Mouse (Mus musculus): ENCODE data around the gene Tmem131. TPM values are rescaled to one million over a fixed set of nuclear protein-coding genes. Genes with fewer than 3 reads are reported as not detected.

Gene Tmem131
- total and polyA plus RNA-seq, 3 experiments: 13.0 to 30.0 (median 28.1) TPM

GRCm38 (mm10) chr1:36796711-36797110 lies 146.8 kb downstream of the Tmem131 start:
- no peak for DNase-seq
- no peaks in the 10 kb centered on the region for H3K4me1 ChIP-seq (ENCODE audit: control insufficient read depth, insufficient read depth, low read length)
- H3K9ac ChIP-seq (ENCODE audit: low read depth, low read length): no peak overlapping the region
- no peak overlapping the region for H3K4me3 ChIP-seq
- intact Hi-C loops (cut with DNase I): no loop called here
- no peaks in the 10 kb centered on the region for H3K36me3 ChIP-seq (ENCODE audit: control insufficient read depth, insufficient read depth, low read length)
- no peak overlapping the region for H3K27ac ChIP-seq
- no peak for TF ChIP-seq POLR2A (IDR thresholded peaks at IDR 0.05; ENCODE audit: insufficient read depth, low read depth, low read length)
- TF ChIP-seq CTCF (IDR thresholded peaks at IDR 0.05): no peak
- no peak for TF ChIP-seq EP300 (IDR thresholded peaks at IDR 0.05; ENCODE audit: insufficient read depth, low read depth, low read length)
- 82% methylated on average over 7 of the region's 7 CpGs for WGBS
- H3K27me3 ChIP-seq (ENCODE audit: control insufficient read depth, insufficient read depth, low read length): no peaks in the 10 kb centered on the region
- no peaks in the 10 kb centered on the region for H3K79me2 ChIP-seq (replicated peaks; ENCODE audit: control insufficient read depth, insufficient read depth, low read length)

GRCm38 (mm10) chr1:36789416-36789815 lies 154.1 kb downstream of the Tmem131 start:
- no peak overlapping the region for H3K9ac ChIP-seq (ENCODE audit: low read depth, low read length)
- WGBS: 78% methylated on average over 8 of the region's 8 CpGs

GRCm38 (mm10) chr1:36786377-36786776 lies 157.1 kb downstream of the Tmem131 start:
- Histone ChIP-seq H3K27me3 (ENCODE audit: control insufficient read depth, insufficient read depth, low read length) (no peaks in the 10 kb centered on the region), H3K36me3 (ENCODE audit: control insufficient read depth, insufficient read depth, low read length) (no peaks in the 10 kb centered on the region), H3K4me1 (ENCODE audit: control insufficient read depth, insufficient read depth, low read length) (no peaks in the 10 kb centered on the region), H3K4me3 (no peak overlapping the region), H3K79me2 (replicated peaks; ENCODE audit: control insufficient read depth, insufficient read depth, low read length) (no peaks in the 10 kb centered on the region), H3K9ac (ENCODE audit: low read depth, low read length) (no peak overlapping the region), H3K27ac (no peak overlapping the region)
- DNase-seq: no peak
- WGBS: 91% methylated on average over 7 of the region's 7 CpGs
- intact Hi-C loops (cut with DNase I): no loop called here
- TF ChIP-seq EP300 (IDR thresholded peaks at IDR 0.05; ENCODE audit: insufficient read depth, low read depth, low read length): no peak
- peak; percentile 36 for TF ChIP-seq CTCF (IDR thresholded peaks at IDR 0.05)

More at GRCm38 (mm10) chr1:36789416-36789815, 154.1 kb downstream of the Tmem131 start:
- Histone ChIP-seq H3K36me3 (ENCODE audit: control insufficient read depth, insufficient read depth, low read length) (no peaks in the 10 kb centered on the region), H3K4me3 (no peak overlapping the region), H3K79me2 (replicated peaks; ENCODE audit: control insufficient read depth, insufficient read depth, low read length) (no peaks in the 10 kb centered on the region), H3K27ac (no peak overlapping the region), H3K27me3 (ENCODE audit: control insufficient read depth, insufficient read depth, low read length) (no peaks in the 10 kb centered on the region), H3K4me1 (ENCODE audit: control insufficient read depth, insufficient read depth, low read length) (no peaks in the 10 kb centered on the region)
- TF ChIP-seq CTCF (IDR thresholded peaks at IDR 0.05) (no peak), POLR2A (IDR thresholded peaks at IDR 0.05; ENCODE audit: insufficient read depth, low read depth, low read length) (no peak), EP300 (IDR thresholded peaks at IDR 0.05; ENCODE audit: insufficient read depth, low read depth, low read length) (no peak)
- intact Hi-C loops (cut with DNase I): no loop called here
- DNase-seq: no peak

GRCm38 (mm10) chr1:36785238-36785641 lies 158.2 kb downstream of the Tmem131 start:
- intact Hi-C loops (cut with DNase I): no loop called here
- no peak overlapping the region for H3K27ac ChIP-seq
- H3K9ac ChIP-seq (ENCODE audit: low read depth, low read length): peak overlapping the region; percentile 19; the same call in 1 of the 2 replicates
- H3K79me2 ChIP-seq (replicated peaks; ENCODE audit: control insufficient read depth, insufficient read depth, low read length): no peaks in the 10 kb centered on the region
- H3K4me3 ChIP-seq: peak overlapping the region; percentile 30
- H3K36me3 ChIP-seq (ENCODE audit: control insufficient read depth, insufficient read depth, low read length): no peaks in the 10 kb centered on the region
- no peak for TF ChIP-seq CTCF (IDR thresholded peaks at IDR 0.05)
- TF ChIP-seq POLR2A (IDR thresholded peaks at IDR 0.05; ENCODE audit: insufficient read depth, low read depth, low read length): no peak
- no peak for TF ChIP-seq EP300 (IDR thresholded peaks at IDR 0.05; ENCODE audit: insufficient read depth, low read depth, low read length)
- H3K4me1 ChIP-seq (ENCODE audit: control insufficient read depth, insufficient read depth, low read length): no peaks in the 10 kb centered on the region
- no peaks in the 10 kb centered on the region for H3K27me3 ChIP-seq (ENCODE audit: control insufficient read depth, insufficient read depth, low read length)
- WGBS: 3% methylated on average over 16 of the region's 16 CpGs
- no peak for DNase-seq

- Histone ChIP-seq H3K4me3 (peak overlapping the region; percentile 30), H3K36me3 (ENCODE audit: control insufficient read depth, insufficient read depth, low read length) (no peaks in the 10 kb centered on the region), H3K27me3 (ENCODE audit: control insufficient read depth, insufficient read depth, low read length) (no peaks in the 10 kb centered on the region), H3K9ac (ENCODE audit: low read depth, low read length) (no peak overlapping the region), H3K27ac (no peak overlapping the region), H3K79me2 (replicated peaks; ENCODE audit: control insufficient read depth, insufficient read depth, low read length) (no peaks in the 10 kb centered on the region), H3K4me1 (ENCODE audit: control insufficient read depth, insufficient read depth, low read length) (no peaks in the 10 kb centered on the region)
- TF ChIP-seq EP300 (IDR thresholded peaks at IDR 0.05; ENCODE audit: insufficient read depth, low read depth, low read length) (peak; percentile 71; the same call in 1 of the 2 replicates), CTCF (IDR thresholded peaks at IDR 0.05) (peak; percentile 90), POLR2A (IDR thresholded peaks at IDR 0.05; ENCODE audit: insufficient read depth, low read depth, low read length) (no peak)
- intact Hi-C loops (cut with DNase I): loop anchor here (1.0 to 5.0 kb wide), 3 partner anchors 408 to 618 kb away; no protein-coding TSS in a partner anchor
- 2% methylated on average over 20 of the region's 20 CpGs for WGBS
- DNase-seq: peak; percentile 65 to 79
Measured at GRCm38 (mm10) chr1:36784365-36785134, 158.9 kb downstream of the Tmem131 start.

- Histone ChIP-seq H3K4me3 (no peak overlapping the region), H3K4me1 (ENCODE audit: control insufficient read depth, insufficient read depth, low read length) (no peaks in the 10 kb centered on the region), H3K27me3 (ENCODE audit: control insufficient read depth, insufficient read depth, low read length) (no peaks in the 10 kb centered on the region), H3K27ac (no peak overlapping the region), H3K9ac (ENCODE audit: low read depth, low read length) (no peak overlapping the region), H3K79me2 (replicated peaks; ENCODE audit: control insufficient read depth, insufficient read depth, low read length) (no peaks in the 10 kb centered on the region), H3K36me3 (ENCODE audit: control insufficient read depth, insufficient read depth, low read length) (no peaks in the 10 kb centered on the region)
- intact Hi-C loops (cut with DNase I): loop anchor here (5.0 kb wide), 2 partner anchors 410 to 620 kb away; no protein-coding TSS in a partner anchor
- 70% methylated on average over 11 of the region's 11 CpGs for WGBS
- TF ChIP-seq EP300 (IDR thresholded peaks at IDR 0.05; ENCODE audit: insufficient read depth, low read depth, low read length): no peak
- TF ChIP-seq CTCF (IDR thresholded peaks at IDR 0.05): peak; percentile 34
- TF ChIP-seq POLR2A (IDR thresholded peaks at IDR 0.05; ENCODE audit: insufficient read depth, low read depth, low read length): no peak
- no peak for DNase-seq
Measured at GRCm38 (mm10) chr1:36782476-36782875, 161.0 kb downstream of the Tmem131 start.
